Mouse (Mus musculus) natural killer cell, adult 2 months (primary cell): ENCODE results near the gene Zfp385b.
A peak's percentile ranks its signal among the peaks of the same experiment; 100 is the strongest.
"Not testable (repeated sequence)": the region's sequence is repeated elsewhere in the genome, so short reads cannot be mapped to it uniquely, and the experiment has no call there.

Source experiments
- DNase-seq, 2 experiments: peaks; one replicate each; pipeline ENCODE4 v3.0.0; 2022; ENCODE audit warnings: low spot score in 2 of 2

Gene Zfp385b

DNA sequence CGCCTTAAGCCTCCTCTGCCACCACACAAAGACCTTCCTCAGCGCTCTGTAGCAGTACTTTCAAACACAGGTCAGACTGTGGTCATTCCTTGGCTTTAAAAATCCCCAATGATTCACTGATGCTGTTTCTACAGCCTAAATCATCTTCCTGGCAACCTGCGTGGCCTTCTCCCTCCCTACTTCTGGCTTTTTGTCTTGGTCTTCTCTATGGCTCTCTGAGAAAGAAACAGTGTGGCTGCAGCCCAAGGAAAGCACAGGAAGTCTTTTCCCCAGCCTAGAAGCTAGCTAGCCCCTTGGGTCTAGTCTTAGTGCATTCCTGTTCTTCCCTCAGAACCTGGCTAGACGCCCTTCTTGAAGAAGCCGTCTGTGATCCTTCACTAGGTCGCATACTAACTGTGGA is 359.4 kb downstream of the Zfp385b start:
- DNase-seq = no peak

DNA sequence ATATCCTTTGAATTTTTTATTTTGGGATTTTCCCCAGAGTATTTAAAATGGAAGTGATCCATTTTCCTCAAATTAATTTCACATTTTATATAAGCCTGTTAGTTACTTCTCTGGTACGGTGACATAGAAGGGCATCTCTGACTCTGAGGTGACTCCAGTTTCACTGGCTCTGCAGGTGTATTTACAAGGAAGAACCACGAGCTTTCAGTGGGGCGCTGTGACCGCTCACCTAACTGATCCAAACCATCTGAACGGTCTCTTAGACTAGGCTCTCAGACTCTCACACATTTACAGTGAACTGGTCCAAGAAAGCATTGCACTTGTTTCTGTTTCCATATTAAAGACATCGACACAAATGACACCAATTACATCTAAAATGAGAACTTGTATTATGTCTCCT is 361.0 kb downstream of the Zfp385b start:
- DNase-seq = no peak

DNA sequence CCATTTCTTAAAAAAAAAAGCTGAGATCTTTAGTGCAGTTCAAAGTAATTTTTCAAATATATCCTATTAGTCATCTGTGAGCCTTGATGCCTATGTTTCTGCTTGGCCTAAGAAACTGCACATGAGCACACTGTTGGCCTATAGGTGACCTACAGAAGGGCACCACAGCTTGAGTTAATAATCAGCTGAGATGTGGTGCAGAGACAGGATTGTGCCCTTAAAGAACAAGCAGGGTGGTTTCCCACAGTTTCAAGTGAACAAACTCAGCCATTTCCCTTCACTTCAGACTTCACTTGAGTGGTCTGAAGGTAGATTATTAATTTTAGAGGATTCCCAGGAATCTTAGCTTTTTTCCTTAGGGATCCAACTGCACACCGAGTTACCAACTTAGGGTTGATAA is 362.3 kb downstream of the Zfp385b start:
- DNase-seq = no peak

DNA sequence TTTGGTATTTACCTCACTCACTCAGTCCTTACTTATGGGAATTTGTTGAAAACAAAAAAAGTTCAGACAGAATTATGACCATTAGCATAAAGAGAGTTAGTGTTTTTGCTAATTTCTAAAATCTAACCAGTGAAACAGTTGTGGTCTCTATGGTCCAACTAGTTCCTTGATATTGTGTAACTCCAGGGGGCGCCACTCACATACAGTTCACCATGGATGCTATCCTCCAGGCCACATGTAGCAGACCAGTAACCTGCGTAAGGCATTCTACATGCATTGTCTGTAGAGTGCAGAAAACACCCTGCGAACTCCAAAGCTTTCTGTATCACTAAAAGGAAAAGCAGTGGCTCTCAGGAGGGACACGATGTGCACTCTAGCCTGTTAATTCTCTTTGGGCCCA is 362.8 kb downstream of the Zfp385b start:
- peak; percentile 3 to 5 for DNase-seq

DNA sequence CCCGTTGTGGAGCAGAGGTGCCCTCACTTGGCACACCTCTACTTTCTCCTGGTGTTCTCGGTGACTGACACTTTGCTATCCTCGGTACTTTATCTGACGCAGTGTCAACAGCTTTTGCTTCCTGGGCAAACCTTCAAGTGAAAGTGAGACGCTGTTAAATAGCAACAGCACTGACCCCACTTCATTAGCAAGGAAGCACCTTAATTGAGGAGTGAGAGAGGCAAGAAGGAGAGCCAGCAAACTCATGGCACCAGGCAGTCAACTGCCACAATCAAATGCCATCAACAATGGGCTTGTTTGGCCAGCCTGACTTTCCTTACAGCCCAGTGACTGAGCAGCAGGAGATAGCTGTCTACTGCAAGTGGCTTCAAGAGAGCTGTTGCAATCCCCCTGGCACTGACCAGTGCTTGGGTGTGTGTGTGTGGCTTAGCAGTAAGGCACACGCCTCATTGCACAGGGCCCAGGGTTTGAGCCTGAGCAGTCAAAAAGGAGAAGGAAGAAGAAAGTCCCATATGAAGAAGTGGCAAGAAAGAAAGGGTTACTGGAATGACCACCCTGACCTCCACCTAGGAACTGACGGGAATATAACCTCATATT is 365.0 kb downstream of the Zfp385b start:
- no peak for DNase-seq

DNA sequence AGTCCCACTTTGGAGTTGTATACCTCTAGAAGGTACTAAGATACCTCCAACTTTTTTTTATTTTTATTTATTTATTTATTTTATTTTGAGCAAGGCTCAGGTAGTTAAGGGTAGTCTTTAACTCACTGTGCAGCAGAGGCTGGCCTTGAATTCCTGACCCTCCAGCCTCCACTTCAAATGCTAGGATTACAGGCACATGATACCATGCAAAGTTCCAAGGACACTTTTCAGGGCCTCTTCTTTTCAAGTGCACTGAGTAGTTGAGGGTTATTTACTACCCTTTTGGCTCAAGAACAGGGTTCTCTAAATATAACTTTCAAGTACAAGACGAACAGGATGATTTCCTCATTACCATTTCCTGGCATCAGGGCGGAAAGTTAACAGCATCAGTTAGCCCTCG is 365.7 kb downstream of the Zfp385b start:
- no peak for DNase-seq

DNA sequence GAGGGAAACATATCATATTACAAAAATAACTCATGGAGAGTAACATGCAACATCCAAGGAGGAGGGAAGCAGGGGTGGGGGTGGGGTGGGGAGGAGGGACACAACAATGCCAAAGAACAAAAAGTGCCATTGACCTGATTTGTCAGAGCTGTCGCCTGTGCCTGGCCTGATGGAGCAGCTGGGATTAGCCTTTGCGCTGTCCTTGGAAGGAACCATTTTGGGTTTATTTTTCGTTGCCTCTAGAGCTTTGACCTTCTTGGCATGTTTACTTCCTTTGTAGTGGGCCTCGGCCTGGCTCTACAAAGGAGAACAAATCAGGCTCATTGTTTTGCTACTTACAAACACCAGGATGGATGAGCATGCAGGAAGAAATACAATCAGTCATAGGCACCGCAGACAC is 369.4 kb downstream of the Zfp385b start:
- DNase-seq = not testable (repeated sequence)

DNA sequence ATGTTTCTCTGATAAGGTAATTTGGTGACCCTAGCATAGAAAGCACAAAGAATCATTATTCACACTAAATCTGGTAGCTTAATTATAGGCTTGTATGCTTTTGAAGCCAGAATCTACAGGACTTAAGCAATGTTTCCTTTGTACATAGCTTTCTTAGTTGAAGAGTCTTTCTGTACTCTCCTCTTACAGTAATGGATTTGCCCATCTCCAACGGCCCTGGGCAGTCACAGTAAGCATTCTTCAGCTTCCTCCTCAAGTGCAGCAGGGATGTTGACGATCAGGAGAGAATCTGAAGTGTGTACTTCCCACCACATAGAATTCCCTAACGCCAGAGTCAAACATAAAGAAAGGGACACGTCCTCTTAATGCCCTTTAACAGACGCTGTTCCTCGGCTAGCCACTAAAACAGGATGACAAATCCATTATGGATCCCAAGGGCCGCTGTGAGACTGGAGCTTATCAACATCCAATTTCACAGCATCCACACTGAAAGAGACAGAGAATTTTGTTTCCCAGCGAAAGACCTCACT is 370.4 kb downstream of the Zfp385b start:
- no peak for DNase-seq

DNA sequence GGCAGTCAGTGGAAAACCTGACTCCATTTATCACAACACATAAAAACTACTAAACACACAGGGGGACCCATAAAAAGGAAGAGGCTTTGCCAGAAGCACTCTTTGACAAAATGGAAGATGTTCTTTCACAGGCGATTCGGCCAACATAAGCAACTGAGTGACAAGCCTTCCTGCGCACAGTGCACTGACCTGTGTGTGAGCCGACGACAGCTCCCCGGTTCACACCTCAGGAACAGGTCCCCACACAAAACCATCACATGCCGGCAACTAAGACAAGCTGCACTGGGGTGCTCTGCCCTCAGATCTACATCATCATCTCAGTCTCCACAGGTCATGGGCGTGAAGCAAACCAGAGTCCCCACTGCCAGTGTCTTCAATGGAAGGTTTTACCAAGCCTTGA is 375.2 kb downstream of the Zfp385b start:
- no peak for DNase-seq

DNA sequence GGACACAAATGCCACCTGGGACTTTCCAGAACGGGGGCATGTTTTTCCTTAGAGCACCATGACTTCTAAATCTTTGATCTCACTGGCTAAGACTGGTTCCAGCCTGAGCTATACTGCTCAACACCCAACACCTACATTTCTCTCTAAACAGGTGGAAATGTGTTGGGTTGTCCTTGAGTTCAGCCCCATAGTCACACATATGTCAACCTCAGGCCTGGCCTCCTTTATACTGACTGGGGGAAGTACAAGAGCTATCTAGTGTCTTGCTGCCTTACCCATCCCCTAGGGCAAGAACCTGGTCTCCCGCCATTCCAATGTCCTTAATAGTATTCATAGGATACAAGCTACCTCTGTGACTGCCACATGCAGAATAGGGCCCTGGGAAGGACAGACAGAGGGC is 378.8 kb downstream of the Zfp385b start:
- no peak for DNase-seq

DNA sequence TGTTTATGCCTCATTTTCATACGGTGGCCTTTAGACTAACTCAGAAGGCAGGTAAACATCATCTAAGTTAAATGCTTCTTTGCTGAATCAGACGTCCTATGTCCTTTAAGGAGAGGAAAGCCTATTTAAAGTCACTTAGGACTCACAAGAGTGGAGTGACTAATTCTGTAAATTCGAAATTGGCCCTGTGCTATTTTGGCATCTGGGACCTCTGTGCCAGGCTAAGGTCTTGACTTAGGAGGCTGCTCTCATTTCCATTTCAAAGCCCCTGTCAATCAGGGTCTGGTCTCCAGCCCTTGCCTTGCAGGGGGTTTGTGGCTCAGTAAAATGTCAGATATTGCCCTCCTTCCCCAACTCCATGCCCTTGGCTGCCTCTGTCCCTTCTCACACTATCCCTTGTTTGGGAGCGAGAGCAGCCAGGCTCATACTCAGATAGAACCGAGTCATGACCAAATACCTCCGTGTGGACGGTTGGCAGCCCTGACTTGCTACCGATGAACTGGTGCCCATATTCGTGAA is 383.1 kb downstream of the Zfp385b start:
- no peak for DNase-seq

DNA sequence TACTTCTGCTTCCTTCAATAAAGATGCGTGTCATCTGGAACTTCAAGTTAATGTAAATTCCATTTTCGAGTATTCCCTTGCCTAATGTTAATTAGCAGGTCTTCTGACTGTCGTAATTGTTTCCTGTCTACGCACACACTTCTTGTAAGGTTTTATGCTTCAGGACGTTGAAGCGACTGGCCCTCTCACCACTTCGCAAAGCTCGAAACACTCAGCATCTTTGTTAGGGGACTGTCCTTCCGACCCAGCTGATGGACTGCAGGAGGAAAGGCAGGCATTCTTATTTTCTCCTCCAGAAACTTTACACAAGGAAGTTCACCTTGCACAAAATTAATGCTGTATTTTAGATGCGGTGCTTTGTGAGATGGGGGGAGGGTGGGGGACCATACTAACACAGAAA is 400.0 kb downstream of the Zfp385b start:
- no peak for DNase-seq

DNA sequence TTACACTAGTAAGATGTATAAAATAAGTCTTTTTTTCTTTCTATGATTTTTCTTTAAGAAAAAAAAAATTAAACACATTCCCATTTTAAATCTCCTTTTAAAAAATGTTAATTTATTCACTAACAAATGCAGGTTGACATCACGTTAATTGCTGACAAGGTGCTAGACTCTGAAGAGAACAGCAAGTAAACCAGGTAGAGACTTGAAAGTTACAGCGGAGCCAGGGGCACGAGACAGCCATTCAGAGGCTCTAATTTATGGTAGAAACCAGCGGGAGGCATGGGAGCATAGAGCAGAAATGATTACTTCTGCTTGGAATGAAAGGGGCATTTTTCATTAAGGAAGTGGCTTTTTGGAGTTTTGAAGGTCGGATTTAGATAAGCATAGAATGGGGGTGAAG is 401.4 kb downstream of the Zfp385b start:
- no peak for DNase-seq

DNA sequence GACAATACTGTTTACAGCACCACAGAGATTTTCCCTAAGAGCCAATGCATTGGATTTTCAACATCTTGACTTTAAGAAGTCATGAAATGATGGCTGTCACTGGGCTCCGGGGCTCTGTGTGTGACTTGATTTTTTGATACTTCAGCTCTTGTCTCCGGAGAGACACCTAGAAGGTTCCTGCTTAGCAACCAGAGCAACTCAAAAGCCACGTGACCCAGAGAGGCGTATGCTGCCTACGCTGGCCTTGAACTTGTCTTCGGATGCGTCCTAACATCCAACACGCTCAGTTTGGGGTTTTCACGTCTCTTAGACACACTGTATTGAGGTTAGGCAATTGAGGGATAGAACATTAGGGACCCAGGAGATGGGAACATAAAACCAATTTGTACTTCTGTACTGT is 407.3 kb downstream of the Zfp385b start:
- DNase-seq = no peak

DNA sequence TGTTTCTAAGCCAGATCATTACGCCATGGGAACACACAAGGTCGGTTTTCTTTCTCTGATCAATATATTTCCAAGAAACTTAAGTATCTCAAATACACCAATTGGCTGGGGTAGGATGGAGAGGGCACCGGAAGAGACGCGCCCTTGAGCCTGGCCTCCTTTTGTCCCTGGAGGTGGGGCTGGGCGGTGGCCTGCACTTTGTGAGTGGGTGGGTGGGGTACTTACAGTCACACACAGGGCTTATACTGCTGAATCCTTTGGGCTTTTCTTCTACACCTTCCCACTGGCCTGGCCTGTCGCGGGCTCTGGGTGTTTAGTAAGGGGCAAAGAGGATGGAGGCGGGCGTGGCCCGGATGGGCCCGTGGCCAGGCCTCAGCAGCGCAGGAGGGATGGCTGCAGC is 407.8 kb downstream of the Zfp385b start:
- DNase-seq = no peak

DNA sequence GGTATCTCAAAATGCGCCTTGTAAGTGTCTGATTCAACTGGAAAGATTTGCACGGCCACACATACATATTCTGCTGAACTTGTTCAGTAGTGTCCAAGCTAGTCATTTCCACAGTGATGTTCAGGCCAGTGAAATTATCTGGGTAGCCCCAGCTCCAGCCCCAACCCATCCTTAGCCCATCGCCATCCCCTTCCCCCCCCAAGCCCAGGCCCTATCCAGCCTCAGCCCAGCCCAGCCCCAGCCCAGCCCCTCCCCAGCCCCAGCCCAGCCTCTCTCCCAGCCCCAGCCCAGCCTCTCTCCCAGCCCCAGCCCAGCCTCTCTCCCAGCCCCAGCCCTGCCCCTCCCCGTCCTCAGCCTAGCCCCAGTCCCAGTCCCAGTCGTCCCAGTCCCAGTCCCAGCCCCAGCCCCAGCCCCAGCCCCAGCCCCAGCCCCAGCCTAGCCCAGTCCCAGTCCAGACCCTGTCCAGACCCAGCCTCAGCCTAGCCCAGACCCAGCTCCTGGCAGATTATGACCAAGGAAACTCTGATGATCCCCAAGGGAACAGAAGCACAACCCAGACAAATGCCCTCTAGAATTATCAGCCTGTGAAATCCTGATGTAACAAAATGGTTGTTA is 409.8 kb downstream of the Zfp385b start:
- DNase-seq = no peak

DNA sequence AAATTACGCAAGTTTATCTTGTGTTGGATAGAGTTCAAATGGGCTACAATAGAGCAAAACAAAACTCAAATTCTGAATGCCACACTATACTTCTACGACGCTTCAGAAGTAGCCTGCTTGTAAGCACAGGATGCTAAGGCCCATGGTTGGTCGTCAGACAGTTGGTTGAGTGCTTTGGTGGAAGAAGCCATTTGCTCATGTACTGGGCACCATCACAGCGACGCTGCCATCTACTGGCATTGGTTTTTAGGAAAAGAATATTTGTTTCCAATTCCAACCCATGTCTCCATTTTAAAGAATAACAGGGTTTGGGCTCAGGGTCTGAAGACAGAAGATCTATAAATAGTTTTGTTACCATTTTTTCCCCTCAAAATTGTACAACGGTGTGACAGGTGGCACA is 410.5 kb downstream of the Zfp385b start:
- no peak for DNase-seq

DNA sequence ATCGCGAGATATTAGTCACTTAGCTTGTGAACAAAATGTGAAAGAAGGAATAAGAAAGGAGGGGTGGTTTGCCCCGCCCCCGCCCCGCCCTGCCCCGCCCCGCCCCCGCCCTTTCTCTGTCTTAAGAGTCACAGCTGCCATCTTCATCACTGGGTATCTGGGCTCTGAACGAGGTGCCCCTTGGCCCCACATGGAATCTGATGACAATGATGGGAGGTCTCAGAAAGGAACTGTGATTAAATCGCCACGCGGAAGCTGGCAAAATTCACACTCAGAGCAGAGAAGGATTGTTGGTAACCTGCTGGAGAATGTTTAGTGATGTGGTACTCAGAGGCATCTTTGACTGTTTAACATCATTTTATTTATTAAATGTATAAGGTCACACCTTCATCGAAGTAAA is 417.1 kb downstream of the Zfp385b start:
- DNase-seq = no peak

DNA sequence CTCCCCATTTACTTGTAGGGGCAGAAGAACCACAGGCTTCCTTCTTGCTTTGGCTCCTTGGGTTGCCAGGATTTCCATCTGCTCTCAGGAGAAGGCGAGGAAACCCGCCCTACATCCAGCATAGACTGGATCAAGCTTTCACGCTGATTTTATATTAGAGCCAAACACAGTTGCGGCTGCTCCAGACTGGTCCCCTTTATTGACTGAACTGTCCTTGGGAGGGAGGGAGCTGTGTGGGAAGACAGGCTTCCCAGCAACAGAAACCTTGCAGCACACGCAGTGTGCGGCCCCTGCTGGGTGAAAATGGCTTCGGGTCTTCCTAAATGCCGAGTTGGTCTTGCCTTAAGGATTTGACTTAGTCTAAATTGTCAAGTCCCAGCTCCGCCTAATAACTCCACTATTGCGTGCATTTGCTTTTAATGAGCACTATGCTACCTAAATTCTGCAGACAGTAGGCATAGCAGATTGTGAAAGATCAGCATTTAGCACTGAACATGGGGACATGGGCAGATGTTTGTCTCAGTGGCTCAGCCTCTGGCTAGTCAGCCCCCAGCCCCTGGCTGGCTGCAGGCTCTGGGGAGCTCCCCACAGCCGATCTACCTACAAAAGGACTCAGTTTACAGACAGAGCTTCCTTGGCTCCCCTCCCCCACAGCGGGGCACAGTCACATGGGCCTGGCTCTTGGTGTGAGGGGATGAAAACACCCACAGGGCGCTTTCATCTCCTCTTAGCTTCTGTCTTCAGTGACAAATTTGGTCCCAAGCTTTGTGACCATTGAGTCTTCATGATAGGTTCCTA is 417.8 kb downstream of the Zfp385b start:
- DNase-seq = no peak

DNA sequence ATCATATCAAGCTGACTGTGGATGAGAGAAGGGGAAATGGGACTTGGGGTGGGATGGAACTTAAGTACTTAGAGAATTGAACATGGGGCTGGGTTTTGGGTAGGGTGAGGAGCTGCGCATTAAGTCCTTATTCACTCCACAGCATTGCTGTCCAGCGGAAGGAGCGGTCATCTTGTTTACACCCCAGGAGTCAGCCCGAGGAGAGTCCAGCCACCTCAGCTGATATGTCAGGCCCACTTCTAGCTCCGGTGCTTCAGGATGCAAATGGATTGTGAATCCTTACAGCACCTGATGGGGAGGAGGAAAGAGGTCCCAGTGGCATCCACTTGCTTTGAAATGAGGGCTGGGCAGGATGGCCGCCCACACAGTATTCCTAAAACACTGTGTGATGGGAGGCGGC is 425.6 kb downstream of the Zfp385b start:
- DNase-seq = no peak

DNA sequence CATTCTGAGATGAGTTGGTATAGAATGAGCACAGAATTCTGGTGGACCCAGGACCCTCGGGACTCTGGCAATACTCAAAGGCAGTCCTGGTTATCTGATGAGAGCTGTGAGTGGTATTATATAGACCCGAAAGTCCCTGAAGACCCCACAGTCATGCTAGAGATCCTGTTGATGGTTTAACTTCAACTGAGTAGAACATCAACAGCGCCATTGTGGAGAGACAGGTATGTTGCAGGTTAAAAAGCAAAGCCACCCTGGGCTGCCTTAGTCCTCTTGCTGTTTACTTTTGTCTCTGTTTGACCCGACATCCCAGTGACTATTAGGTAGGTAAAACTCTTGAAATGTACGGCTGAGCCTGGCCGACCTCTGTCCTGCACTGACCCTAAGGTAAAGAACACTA is 431.3 kb downstream of the Zfp385b start:
- no peak for DNase-seq

DNA sequence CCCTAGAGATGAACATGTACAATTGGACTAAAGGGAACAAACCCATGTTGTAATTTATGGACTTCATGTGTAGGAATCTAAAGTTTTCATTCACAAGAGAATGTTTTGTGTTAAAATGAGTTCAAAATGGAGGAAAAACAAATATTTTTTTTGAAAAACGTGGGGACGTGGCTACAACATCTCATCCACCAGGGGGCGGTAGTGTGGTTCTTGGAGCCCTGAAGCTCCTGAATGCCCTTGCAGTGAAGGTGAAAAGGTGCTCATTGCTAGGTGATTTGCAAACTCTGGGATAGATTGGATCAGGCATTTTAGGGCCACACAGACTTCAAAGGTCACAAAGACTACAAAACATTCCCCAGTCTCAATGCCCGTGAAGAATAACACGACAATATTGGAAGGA is 432.9 kb downstream of the Zfp385b start:
- DNase-seq = peak in 1 of 2 experiments; percentile 1

DNA sequence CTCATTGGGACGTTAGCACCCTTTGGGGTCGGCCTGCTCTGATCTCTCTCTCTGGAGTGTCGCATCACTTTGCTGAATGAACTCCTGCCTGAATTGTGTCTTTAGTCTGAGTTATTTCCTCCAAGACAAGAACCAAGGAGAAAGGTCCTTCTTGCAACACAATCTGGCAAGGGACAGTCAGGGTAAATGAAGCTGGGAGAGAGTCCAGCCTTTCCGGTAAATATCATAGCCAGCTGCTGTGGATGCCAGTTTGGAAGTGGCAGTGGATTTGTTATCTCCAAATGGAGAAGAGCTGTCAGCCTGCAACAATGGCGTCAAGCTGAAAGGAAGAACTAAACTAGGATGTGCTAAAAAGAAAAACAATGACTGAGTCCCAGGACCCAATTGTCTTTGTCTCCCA is 436.7 kb downstream of the Zfp385b start:
- no peak for DNase-seq
